Mouse (Mus musculus) monocyte, adult 5-6 weeks (primary cell): ENCODE measurements around the gene Stx16. TPM values are rescaled to one million over a fixed set of nuclear protein-coding genes. Genes with fewer than 3 reads are reported as not detected.

Experiments used
- ATAC-seq: fragments of 153-309, 156-312 bp; replicated peaks from 2 replicates; pipeline ENCODE4 v1.8.0; 2017; ENCODE audit warnings: mild to moderate bottlenecking; ENCODE audit not compliant: low TSS enrichment, insufficient number of reproducible peaks, severe bottlenecking, poor library complexity, low FRiP score
- total RNA-seq: library from RNA; stranded (forward); fragments of 200-1000, 200-491, 200-594 nt; gene quantifications from 3 replicates; pipeline ENCODE4 v1.2.3, GENCODE M21; 2017

The Stx16 gene
- total RNA-seq, 1 experiment from 2014 or later = 53.2 TPM

DNA sequence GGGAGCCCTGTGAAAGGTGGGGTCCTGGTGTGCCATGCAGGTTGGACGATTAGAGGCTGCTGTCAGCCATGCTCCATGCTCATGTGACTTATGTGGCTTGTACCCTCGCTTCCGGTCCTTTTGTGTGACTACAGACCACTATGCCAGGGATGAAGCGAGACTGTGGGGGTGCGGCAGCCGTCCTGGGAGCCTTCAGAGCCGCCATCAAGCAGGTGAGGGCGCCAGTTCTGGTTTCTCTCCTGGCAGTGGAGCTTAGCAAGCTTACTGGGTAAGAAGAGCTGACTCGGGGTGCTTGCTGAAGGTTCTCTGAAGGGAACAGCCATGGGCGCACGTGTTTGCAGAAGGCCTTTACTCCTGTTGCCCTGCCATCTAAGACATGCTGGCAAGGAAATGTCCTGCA is 43.2 kb downstream of the Stx16 start:
- ATAC-seq = no peak

DNA sequence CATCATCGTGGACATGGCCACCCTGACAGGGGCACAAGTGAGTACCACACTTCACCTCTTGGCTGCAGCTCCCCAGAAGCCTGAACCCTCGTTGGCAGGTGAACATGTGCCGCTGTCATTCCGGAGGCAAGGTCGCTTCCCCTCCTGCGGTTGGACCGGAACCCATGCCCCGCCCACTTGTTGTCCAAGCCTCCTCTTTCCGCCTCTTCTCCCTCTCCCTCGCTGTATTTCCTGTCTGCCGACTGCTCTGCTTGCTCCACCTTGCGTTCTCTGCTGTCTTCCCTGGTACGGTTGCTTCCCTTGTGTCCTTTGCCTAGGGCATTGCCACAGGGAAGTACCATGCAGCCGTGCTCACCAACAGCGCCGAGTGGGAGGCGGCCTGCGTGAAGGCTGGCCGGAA is 44.5 kb downstream of the Stx16 start:
- no peak for ATAC-seq

DNA sequence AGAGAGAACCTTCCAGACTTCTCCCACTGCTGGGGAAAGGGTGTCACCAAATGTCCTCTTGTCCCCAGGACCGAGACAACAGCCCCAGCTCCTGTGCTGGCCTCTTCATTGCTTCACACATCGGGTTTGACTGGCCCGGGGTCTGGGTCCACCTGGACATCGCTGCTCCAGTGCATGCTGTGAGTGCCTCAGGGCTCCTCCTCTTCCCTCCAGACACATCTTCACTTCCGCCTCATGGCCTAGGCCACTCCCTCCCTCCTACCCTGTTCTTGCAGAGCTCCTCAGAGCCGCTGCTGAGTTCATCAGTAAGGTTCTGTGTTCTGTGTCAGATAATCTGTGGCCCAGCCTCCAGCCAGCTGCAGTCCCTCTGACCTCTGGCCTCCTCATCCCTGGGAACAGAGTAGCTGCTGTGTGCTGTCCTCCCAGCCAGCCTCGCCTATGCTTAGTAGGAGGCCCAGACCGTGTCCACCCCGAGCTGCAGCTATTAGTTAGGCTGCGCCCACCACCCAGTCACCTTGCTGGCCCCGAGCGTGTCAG is 45.4 kb downstream of the Stx16 start:
- ATAC-seq = no peak

DNA sequence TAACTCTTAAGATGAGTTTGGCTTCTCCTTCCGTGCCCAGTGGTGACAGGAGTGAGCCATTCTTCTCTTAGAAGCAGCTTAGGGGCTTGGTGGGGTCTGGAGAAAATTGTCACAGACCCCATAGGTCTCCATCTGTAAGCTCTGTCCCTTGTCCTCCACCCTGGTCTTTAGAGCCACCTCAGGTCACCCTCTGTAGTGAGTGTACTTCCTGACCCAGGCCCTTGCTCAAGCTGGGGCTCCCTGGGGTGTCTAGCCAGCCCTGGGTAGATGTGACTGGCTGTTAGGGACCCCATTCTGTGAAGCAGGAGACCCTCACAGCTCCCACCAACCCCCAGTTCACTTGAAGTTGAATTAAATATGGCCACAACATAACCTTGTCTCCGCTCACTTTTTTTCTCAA is 46.2 kb downstream of the Stx16 start:
- ATAC-seq = no peak

DNA sequence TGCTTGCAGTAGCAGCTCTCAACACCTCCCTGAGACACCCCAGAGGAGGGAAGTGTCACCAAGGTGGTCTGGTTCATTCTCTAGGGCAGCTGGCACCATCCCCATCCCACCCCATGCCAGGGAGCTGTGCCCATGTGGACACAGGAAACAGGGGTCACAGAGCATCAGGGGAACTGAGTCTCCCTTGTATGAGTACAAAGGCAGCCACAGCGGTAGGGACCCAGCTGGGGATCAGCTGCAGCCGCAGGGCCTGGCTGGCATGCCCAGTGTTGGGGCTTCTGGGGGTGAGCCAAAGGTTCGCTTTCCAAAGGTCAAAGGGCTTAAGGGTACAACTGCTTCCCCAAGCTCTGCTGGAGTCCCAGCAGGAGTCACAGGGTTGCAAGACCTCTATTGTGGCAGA is 47.6 kb downstream of the Stx16 start:
- ATAC-seq = no peak

DNA sequence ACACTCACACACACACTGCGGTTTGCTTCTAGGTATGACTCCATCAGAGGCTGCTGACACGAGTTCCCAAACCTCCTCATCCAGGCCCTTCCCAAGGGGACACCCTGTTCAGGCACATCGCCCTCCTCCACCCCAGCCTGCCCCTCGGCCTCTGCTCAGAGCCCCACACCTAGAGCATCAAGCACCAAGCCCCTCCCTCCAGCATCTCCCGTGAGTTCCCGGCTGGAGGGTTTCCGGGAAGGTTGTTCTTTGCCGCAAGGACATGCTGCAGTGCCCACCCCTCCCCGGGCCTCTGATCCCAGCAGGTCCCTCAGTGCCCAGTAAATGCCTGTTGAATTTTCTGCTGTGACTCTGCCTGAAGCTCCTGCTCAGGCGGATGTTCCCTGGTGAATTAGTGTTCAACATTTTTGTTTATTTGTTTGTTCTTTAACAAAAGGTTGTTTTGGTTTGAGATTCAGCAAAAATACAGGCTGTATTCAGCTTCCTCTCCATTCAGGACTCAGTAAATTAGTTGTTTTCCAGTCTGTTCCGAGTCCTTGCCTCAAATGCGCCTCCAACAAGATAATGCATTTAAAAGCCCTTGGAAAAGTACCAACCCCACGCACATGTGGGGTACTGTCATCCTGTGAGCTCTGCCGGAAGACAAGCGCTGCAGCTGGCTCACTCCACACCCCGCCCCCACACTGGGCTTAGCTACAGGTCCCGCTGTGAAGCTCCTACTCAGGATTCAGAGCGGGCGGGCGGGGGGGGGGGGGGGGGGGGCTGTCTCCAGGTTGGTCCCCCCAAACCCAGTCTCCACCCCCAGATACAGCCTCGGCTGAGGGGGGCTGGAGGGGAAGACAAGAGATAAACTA is 50.6 kb downstream of the Stx16 start:
- ATAC-seq = no peak

DNA sequence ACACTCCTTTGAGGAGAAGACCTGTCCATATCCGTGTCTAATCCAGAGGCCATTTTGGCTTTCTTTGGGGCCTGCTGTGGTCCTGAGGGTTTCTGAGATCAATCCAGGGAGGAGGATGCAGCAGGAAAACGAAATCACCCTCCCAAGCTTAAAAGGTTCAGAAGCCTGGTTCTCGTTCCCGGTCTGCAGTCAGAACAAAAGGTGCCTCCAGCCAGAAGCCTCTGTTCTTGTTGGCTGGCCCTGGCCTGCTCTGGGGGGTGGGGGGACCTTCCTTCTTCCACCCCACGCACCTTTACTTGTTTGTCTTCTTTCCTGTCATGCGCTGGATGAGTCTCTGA is 51.2 kb downstream of the Stx16 start:
- ATAC-seq = no peak

DNA sequence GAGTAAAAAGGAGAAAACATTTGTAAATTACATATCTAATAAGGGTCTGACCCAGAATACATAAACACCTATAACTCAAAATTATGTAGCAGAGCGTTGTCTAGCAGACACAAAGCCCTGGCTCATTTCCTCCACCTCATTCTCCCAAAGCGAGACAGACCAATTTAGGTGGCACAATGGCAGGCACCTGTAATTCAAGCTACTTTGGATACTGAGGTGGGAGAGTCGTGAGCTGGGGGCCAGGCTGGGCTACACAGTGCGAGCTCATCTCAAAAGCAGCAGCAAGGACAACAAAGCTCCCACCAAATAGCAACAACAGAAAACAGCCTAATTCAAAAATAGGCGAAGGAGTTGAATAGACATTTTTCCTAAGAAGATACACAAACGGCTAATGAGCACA is 52.8 kb downstream of the Stx16 start:
- no peak for ATAC-seq

DNA sequence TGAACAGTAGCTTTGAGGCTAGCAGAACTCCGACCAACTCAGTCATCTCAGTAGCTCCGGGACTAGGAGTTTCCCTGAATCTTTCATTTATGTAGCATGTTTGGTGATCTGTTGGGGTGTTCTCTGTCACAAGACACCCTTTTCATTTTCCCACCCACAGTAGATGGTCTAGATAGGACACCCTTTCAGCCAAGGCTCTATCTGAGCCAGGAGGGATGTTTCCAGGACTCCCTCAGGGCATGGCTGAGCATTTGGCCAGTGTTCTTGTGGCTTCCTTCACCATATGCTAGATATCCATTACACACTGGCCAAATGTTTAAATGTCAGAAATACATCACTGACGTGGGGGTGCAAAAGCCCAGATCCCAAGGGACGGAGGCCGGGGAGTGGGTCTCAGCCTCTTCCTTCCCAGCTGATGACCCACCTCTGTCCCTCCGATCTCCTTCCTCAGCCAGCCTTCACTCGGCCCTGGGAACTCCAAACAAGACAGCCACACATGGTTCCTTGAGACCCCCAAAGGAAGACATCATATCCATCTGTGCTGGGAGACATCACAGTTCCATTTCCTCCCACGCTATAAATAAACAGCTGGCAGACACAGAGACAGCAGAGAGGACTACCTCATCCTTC is 54.5 kb downstream of the Stx16 start:
- no peak for ATAC-seq

DNA sequence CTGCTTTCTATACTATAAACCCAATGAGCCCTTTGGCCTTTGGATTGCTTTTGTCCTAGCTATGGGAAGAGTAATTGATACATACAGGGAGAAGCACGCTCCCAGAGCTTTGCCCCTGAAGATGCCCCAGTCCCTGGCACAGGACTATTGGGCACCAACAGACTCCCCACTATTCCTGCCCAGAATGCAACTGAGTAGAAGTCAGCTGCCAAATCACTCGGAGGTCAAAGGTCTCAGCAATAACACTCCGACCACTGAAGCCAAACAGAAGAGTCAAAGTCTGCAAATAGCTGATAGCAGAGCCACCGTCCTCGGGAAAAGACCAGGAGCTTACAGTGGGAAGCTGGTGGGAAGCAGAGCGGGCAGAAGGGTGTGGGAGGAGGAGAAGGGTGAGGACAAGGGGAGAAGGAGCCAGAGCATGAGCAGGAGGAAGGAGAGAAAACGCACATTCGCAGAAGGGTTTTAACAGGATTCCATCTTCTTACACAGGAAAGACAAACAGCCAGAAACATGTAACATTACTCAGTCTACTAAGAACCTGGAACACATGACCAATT is 56.4 kb downstream of the Stx16 start:
- no peak for ATAC-seq

Other genes with a start within 250 kb of the Stx16 start
- gene Npepl1, start 34.0 kb downstream of the Stx16 start, total RNA-seq = 12.7 to 23.3 TPM (median 20.4 TPM) in 3 replicates
- gene Gnas, start 208.0 kb downstream of the Stx16 start, total RNA-seq = 224 to 349 TPM (median 269 TPM) in 3 replicates